Mouse (Mus musculus): ENCODE measurements around the gene Paics. TPM values are rescaled to one million over a fixed set of nuclear protein-coding genes. Genes with fewer than 3 reads are reported as not detected.
"Not testable (repeated sequence)": the region's sequence is repeated elsewhere in the genome, so short reads cannot be mapped to it uniquely, and the experiment has no call there.

Paics gene
- polyA plus RNA-seq (2016; fragmentation: Nextera tagmentation; extraction: Ambion mirVana), result 246 and 250 TPM in 2 replicates

DNA sequence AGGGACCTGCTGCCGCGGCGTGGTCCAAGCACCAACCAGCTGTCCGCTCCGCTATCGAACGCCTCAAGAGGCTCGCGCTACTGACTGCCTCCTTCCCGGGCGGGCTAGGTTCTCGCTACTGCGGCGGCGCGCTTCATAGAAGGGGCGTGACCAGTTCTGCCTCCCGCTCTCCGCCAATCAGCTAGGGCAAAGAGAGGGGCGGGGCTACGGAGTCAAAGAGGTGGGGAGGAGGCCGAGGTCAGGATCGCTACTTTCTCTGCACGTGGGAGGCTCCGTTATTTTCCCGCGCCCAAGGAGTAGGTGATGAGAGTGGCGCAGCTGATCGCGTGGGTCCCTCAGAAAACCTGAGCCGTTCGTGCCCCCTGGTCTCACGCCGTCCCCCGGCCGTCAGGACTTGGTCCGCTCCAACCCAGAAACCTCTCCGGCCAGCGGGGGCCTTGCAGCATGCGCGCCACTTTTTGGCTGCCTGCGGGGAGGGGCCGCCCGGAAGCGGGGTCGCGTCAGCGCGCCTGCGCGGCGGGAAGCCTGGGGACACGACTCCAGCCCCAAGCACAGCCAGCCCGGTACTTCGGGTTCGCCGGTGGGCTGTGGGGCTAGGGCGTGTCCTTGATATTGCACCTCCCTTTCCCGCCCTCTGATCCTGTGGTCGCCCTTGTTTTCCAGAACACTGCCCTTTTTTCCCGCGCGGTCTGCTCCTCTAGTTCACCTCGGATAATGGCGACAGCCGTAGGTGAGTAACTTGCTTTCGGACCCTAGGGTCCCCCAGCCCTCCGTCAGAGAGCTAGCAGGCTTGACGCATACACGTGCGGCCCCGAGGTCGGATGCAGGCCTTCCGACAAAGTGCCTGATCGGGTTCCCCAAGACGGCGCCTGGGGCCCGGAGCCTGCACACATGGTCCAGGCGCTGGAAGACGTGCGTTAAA lies at the start of gene Paics, which contains the start of gene Ppat:
Paics (plus strand) TSS at position 202 of the 922 bp plus-strand sequence.
Ppat (minus strand) TSS at position 473 of the 922 bp plus-strand sequence.
- H3K9ac ChIP-seq, result peak within 1 kb of the TSS; percentile 79
- peak within 1 kb of the TSS; percentile 70 for H3K4me3 ChIP-seq
- peaks cover 58% of the 10 kb centered on the region for H3K36me3 ChIP-seq
- peaks cover 76% of the 10 kb centered on the region for H3K4me1 ChIP-seq
- peak within 1 kb of the TSS; percentile 97 for H3K4me2 ChIP-seq
- no peaks in the 10 kb centered on the region for H3K9me3 ChIP-seq (replicated peaks)
- H3K27me3 ChIP-seq (replicated peaks), result no peaks in the 10 kb centered on the region
- WGBS (ENCODE audit: insufficient replicate concordance), result under 1% methylated on average over 81 of the region's 81 CpGs
- H3K27ac ChIP-seq, result peak within 1 kb of the TSS; percentile 80
- peak; percentile 91 for ATAC-seq

- no peak for ATAC-seq
- Histone ChIP-seq H3K4me2 (no peak overlapping the region), H3K4me1 (peaks cover 21% of the 10 kb centered on the region), H3K27ac (no peak overlapping the region), H3K9ac (no peak overlapping the region), H3K27me3 (replicated peaks) (no peaks in the 10 kb centered on the region), H3K4me3 (no peak overlapping the region), H3K36me3 (peaks cover 27% of the 10 kb centered on the region), H3K9me3 (replicated peaks) (no peaks in the 10 kb centered on the region)
- 42% methylated on average over 4 of the region's 4 CpGs for WGBS (ENCODE audit: insufficient replicate concordance)
These were observed 49.0 kb upstream of the Paics start for GRCm38 (mm10) chr5:76902131-76902530.

DNA sequence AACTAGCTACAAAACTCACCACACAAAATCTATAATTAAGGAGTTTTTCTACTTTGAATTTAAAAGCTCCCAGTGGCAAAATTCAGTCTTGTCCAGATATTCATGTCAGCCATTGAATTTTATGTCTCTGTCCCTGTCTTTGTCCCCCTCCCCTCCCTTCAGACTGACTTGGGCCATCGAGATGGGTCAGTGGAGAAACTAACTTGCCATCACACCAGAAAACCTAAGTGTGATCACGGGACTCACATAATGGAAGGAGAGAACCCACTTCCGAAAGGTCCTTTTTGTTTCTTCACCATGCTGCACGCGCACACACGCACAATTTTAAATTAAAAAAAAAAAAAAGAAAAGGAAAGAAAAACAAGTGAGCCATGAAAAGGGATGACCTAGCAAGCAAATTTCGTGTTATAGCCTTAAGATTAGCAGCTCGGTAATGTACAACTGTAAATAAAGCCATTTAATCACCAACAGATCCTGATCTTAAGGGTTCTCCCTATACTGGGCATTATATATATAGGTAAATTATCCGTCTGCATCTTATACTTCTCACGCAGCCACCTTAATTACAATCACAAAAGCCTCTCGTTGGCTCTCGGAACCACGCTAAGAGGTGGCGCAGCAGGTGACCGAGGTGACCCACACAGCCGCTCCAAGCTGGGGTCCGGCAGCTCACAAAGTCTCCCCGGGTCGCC lies 46.2 kb upstream of the Paics start:
- H3K4me3 ChIP-seq, result peak overlapping the region; percentile 82
- 3% methylated on average over 19 of the region's 19 CpGs for WGBS (ENCODE audit: insufficient replicate concordance)

DNA sequence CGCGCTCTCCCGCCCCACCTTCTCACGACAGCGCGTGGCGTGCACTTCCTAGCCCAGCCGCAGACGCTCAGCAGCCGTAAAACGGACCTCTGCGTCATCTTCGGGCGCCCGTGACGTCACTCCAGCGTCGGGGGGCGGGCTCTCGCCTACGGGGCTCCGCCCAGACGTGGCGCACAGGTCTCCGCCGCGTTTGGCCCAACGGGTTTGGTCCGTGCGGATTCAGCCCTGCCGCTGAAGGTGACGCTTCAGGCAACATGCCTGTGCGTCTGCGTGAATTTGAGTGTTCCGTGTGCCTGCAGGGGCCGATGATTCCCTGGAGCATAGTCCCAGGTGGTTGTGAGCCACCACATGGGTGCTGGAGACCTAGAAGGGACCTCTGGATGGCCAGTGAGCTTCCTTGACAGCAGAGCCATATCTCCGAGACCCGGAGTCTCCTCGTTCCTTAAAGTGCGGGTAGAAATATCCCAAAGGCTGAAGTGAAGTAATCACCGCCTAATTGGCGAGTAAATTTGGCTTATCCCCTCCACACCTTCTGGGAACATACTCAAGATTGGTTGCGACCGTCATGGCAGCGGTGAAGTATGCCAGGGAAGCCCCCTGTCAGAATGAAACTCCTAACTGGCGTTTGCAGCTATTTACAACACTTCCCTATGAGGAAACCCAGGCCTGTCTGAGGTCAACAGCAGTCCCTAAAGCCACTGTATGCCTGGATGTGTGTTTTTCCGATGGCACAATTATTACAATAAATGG lies 45.5 kb upstream of the Paics start, which contains the start of gene Aasdh:
Aasdh (minus strand) TSS at position 110 of the 750 bp plus-strand sequence.
- Histone ChIP-seq H3K36me3 (peaks cover 17% of the 10 kb centered on the region), H3K9ac (peak within 1 kb of the TSS; percentile 86), H3K4me2 (peak within 1 kb of the TSS; percentile 88), H3K9me3 (replicated peaks) (no peaks in the 10 kb centered on the region), H3K4me3 (peak within 1 kb of the TSS; percentile 82), H3K27me3 (replicated peaks) (no peaks in the 10 kb centered on the region), H3K4me1 (peaks cover 21% of the 10 kb centered on the region), H3K27ac (peak within 1 kb of the TSS; percentile 91)
- WGBS (ENCODE audit: insufficient replicate concordance), result under 1% methylated on average over 47 of the region's 47 CpGs
- ATAC-seq, result peak; percentile 96

More for the DNA sequence above, 46.2 kb upstream of the Paics start:
- Histone ChIP-seq H3K27ac (peak overlapping the region; percentile 91), H3K9me3 (replicated peaks) (no peaks in the 10 kb centered on the region), H3K36me3 (peaks cover 17% of the 10 kb centered on the region), H3K4me1 (peaks cover 21% of the 10 kb centered on the region), H3K4me2 (peak overlapping the region; percentile 88), H3K27me3 (replicated peaks) (no peaks in the 10 kb centered on the region), H3K9ac (peak overlapping the region; percentile 86)
- ATAC-seq, result peak; percentile 71

DNA sequence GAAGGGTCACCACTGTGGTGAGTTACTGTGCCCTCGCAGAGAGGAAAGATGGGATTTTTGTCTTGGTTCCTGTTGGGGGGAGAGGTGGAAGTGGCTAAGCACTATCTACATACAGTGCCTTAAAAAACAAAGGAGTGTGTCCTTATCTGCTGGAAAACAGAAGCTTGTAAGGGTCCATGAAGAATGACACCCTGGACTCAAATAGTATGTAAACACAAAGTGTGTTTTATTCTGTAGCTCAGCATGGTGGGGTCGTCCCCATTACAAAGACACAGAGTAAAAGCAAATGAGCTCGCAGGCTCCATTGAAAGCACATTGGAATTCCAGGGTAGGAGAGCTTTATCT lies 45.0 kb upstream of the Paics start:
- H3K27ac ChIP-seq, result peak overlapping the region; percentile 91
- H3K4me2 ChIP-seq, result peak overlapping the region; percentile 88
- H3K9me3 ChIP-seq (replicated peaks), result no peaks in the 10 kb centered on the region
- peaks cover 24% of the 10 kb centered on the region for H3K4me1 ChIP-seq
- H3K36me3 ChIP-seq, result peaks cover 14% of the 10 kb centered on the region
- H3K9ac ChIP-seq, result peak overlapping the region; percentile 86
- WGBS (ENCODE audit: insufficient replicate concordance), result 21% methylated on average over 3 of the region's 3 CpGs
- 0 out of 2 replicates have a peak, but pooled peaks have one; percentile 1 for ATAC-seq
- H3K4me3 ChIP-seq, result peak overlapping the region; percentile 82
- H3K27me3 ChIP-seq (replicated peaks), result no peaks in the 10 kb centered on the region

GRCm38 (mm10) chr5:76910807-76911206 lies 40.3 kb upstream of the Paics start:
- Histone ChIP-seq H3K36me3 (peaks cover 45% of the 10 kb centered on the region), H3K9ac (no peak overlapping the region), H3K4me1 (peaks cover 16% of the 10 kb centered on the region), H3K9me3 (replicated peaks) (no peaks in the 10 kb centered on the region), H3K27me3 (replicated peaks) (no peaks in the 10 kb centered on the region), H3K27ac (no peak overlapping the region), H3K4me2 (no peak overlapping the region), H3K4me3 (no peak overlapping the region)
- 58% methylated on average over 3 of the region's 3 CpGs for WGBS (ENCODE audit: insufficient replicate concordance)
- no peak for ATAC-seq

DNA sequence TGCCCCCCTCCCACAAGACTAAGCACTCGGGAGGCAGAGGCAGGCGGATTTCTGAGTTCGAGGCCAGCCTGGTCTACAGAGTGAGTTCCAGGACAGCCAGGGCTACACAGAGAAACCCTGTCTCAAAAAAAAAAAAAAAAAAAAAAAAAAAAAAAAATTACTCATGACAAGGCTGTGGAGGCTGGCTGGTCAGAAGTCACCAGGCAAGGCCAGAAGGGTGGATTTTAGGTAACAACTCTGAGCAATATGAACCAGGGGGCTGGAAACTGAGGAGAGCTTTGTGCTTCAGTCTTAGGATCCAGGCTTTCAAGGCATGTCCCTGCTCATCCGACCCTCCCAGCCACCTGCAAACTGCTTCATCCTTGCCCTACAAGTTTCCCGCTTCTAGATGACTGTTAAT lies 38.6 kb upstream of the Paics start:
- not testable (repeated sequence) for ATAC-seq; H3K4me2 ChIP-seq; H3K27me3 ChIP-seq (replicated peaks); H3K4me3 ChIP-seq; H3K27ac ChIP-seq; H3K4me1 ChIP-seq; H3K9me3 ChIP-seq (replicated peaks); H3K9ac ChIP-seq
- 87% methylated on average over 5 of the region's 5 CpGs for WGBS (ENCODE audit: insufficient replicate concordance)
- H3K36me3 ChIP-seq, result peaks cover 56% of the 10 kb centered on the region

DNA sequence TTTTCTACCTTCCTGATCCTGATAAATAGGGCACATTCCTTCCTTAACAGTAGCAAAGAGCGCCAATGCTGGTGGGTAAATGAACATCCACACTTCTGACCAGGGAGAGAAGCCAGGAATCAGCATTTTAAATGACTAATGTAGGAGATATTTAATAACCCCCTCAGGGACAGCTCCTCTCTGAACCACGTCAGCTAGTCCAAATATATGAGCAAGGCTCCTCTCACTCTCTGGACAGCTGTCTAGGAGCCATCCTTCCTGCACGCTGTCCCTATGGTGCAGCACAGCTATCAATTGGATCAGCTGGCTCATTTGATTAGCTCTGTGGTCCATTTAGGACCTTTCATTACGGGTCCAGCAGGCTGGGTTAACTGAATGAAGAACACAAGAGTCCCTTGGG lies 28.3 kb upstream of the Paics start:
- H3K9ac ChIP-seq, result no peak overlapping the region
- 88% methylated on average over 4 of the region's 4 CpGs for WGBS (ENCODE audit: insufficient replicate concordance)
- peaks cover 99% of the 10 kb centered on the region for H3K36me3 ChIP-seq
- no peak overlapping the region for H3K4me2 ChIP-seq
- ATAC-seq, result no peak
- H3K4me1 ChIP-seq, result no peaks in the 10 kb centered on the region
- no peaks in the 10 kb centered on the region for H3K9me3 ChIP-seq (replicated peaks)
- H3K27me3 ChIP-seq (replicated peaks), result no peaks in the 10 kb centered on the region
- H3K27ac ChIP-seq, result no peak overlapping the region
- no peak overlapping the region for H3K4me3 ChIP-seq

GRCm38 (mm10) chr5:76923428-76923827 lies 27.7 kb upstream of the Paics start:
- H3K4me2 ChIP-seq, result no peak overlapping the region
- 85% methylated on average over 13 of the region's 13 CpGs for WGBS (ENCODE audit: insufficient replicate concordance)
- H3K4me1 ChIP-seq, result no peaks in the 10 kb centered on the region; the same call in 1 of the 2 replicates
- no peak overlapping the region for H3K9ac ChIP-seq
- H3K27me3 ChIP-seq (replicated peaks), result no peaks in the 10 kb centered on the region
- no peak for ATAC-seq
- H3K4me3 ChIP-seq, result no peak overlapping the region
- peaks cover 99% of the 10 kb centered on the region for H3K36me3 ChIP-seq
- H3K27ac ChIP-seq, result no peak overlapping the region
- H3K9me3 ChIP-seq (replicated peaks), result no peaks in the 10 kb centered on the region

GRCm38 (mm10) chr5:76924296-76924695 lies 26.8 kb upstream of the Paics start:
- H3K4me3 ChIP-seq, result no peak overlapping the region
- H3K9me3 ChIP-seq (replicated peaks), result no peaks in the 10 kb centered on the region
- H3K27me3 ChIP-seq (replicated peaks), result no peaks in the 10 kb centered on the region
- no peak for ATAC-seq
- H3K36me3 ChIP-seq, result peaks cover 96% of the 10 kb centered on the region
- 81% methylated on average over 1 of the region's 1 CpGs for WGBS (ENCODE audit: insufficient replicate concordance)
- peaks cover 6% of the 10 kb centered on the region for H3K4me1 ChIP-seq
- no peak overlapping the region for H3K9ac ChIP-seq
- no peak overlapping the region for H3K4me2 ChIP-seq
- H3K27ac ChIP-seq, result no peak overlapping the region

GRCm38 (mm10) chr5:76928124-76928832 lies 22.8 kb upstream of the Paics start:
- Histone ChIP-seq H3K27me3 (replicated peaks) (no peaks in the 10 kb centered on the region), H3K4me1 (peaks cover 14% of the 10 kb centered on the region), H3K27ac (no peak overlapping the region), H3K9ac (no peak overlapping the region), H3K4me2 (no peak overlapping the region), H3K4me3 (no peak overlapping the region), H3K9me3 (replicated peaks) (no peaks in the 10 kb centered on the region), H3K36me3 (peaks cover 63% of the 10 kb centered on the region)
- WGBS (ENCODE audit: insufficient replicate concordance), result 84% methylated on average over 16 of the region's 16 CpGs
- ATAC-seq, result no peak

All from liver, embryonic 12.5 days (tissue).